Mouse (Mus musculus): ENCODE results near the gene Mgat3. TPM values are rescaled to one million over a fixed set of nuclear protein-coding genes. Genes with fewer than 3 reads are reported as not detected.

Mgat3 gene
- polyA plus RNA-seq (2015; fragmentation: Nextera tagmentation; extraction: Ambion mirVana) = 4.6 and 5.5 TPM in 2 replicates

- peak within 1 kb of the TSS; percentile 79 for H3K4me3 ChIP-seq (replicated peaks)
- H3K27me3 ChIP-seq = no peaks in the 10 kb centered on the region
- peak within 1 kb of the TSS; percentile 87 for H3K27ac ChIP-seq (replicated peaks)
- H3K9ac ChIP-seq = peak within 1 kb of the TSS; percentile 88
- H3K4me2 ChIP-seq (replicated peaks) = peak within 1 kb of the TSS; percentile 77
- H3K36me3 ChIP-seq = no peaks in the 10 kb centered on the region
- peak; percentile 69 for ATAC-seq (ENCODE audit: insufficient number of reproducible peaks, low FRiP score, low TSS enrichment, low read depth)
- H3K4me1 ChIP-seq = peaks cover 34% of the 10 kb centered on the region
- H3K9me3 ChIP-seq (replicated peaks) = no peaks in the 10 kb centered on the region
- WGBS = 8% methylated on average over 39 of the region's 85 CpGs
Observed at GRCm38 (mm10) chr15:80173001-80173771, at the start of gene Mgat3. Mgat3 (plus strand) TSS chr15:80173721.

GRCm38 (mm10) chr15:80124651-80125050, 48.9 kb upstream of the Mgat3 start:
- 79% methylated on average over 4 of the region's 4 CpGs for WGBS
- H3K27me3 ChIP-seq = no peaks in the 10 kb centered on the region
- H3K4me2 ChIP-seq (replicated peaks) = no peak overlapping the region
- H3K9ac ChIP-seq = no peak overlapping the region
- H3K36me3 ChIP-seq = no peaks in the 10 kb centered on the region
- H3K4me1 ChIP-seq = no peaks in the 10 kb centered on the region
- ATAC-seq (ENCODE audit: insufficient number of reproducible peaks, low FRiP score, low TSS enrichment, low read depth) = no peak
- no peaks in the 10 kb centered on the region for H3K9me3 ChIP-seq (replicated peaks)
- H3K4me3 ChIP-seq (replicated peaks) = no peak overlapping the region
- no peak overlapping the region for H3K27ac ChIP-seq (replicated peaks)

GRCm38 (mm10) chr15:80127191-80127590, 46.3 kb upstream of the Mgat3 start:
- H3K27me3 ChIP-seq = no peaks in the 10 kb centered on the region
- no peaks in the 10 kb centered on the region for H3K9me3 ChIP-seq (replicated peaks)
- 50% methylated on average over 1 of the region's 1 CpGs for WGBS
- ATAC-seq (ENCODE audit: insufficient number of reproducible peaks, low FRiP score, low TSS enrichment, low read depth) = no peak
- H3K36me3 ChIP-seq = no peaks in the 10 kb centered on the region
- H3K4me3 ChIP-seq (replicated peaks) = no peak overlapping the region
- H3K4me2 ChIP-seq (replicated peaks) = no peak overlapping the region
- H3K27ac ChIP-seq (replicated peaks) = no peak overlapping the region
- H3K9ac ChIP-seq = no peak overlapping the region
- H3K4me1 ChIP-seq = no peaks in the 10 kb centered on the region

- no peak overlapping the region for H3K4me2 ChIP-seq (replicated peaks)
- H3K4me3 ChIP-seq (replicated peaks) = no peak overlapping the region
- peaks cover 13% of the 10 kb centered on the region for H3K4me1 ChIP-seq
- WGBS = 90% methylated on average over 6 of the region's 6 CpGs
- H3K9me3 ChIP-seq (replicated peaks) = no peaks in the 10 kb centered on the region
- no peaks in the 10 kb centered on the region for H3K36me3 ChIP-seq
- H3K27ac ChIP-seq (replicated peaks) = no peak overlapping the region
- H3K9ac ChIP-seq = no peak overlapping the region
- no peak for ATAC-seq (ENCODE audit: insufficient number of reproducible peaks, low FRiP score, low TSS enrichment, low read depth)
- no peaks in the 10 kb centered on the region for H3K27me3 ChIP-seq
Observed at GRCm38 (mm10) chr15:80129982-80130381, 43.5 kb upstream of the Mgat3 start.

- no peaks in the 10 kb centered on the region for H3K27me3 ChIP-seq
- no peaks in the 10 kb centered on the region for H3K9me3 ChIP-seq (replicated peaks)
- no peak for ATAC-seq (ENCODE audit: insufficient number of reproducible peaks, low FRiP score, low TSS enrichment, low read depth)
- H3K4me3 ChIP-seq (replicated peaks) = no peak overlapping the region
- no peak overlapping the region for H3K4me2 ChIP-seq (replicated peaks)
- H3K27ac ChIP-seq (replicated peaks) = no peak overlapping the region
- no peak overlapping the region for H3K9ac ChIP-seq
- H3K36me3 ChIP-seq = no peaks in the 10 kb centered on the region
- 79% methylated on average over 5 of the region's 5 CpGs for WGBS
- peaks cover 19% of the 10 kb centered on the region for H3K4me1 ChIP-seq
Observed at GRCm38 (mm10) chr15:80130689-80131088, 42.8 kb upstream of the Mgat3 start.

GRCm38 (mm10) chr15:80131421-80131820, 42.1 kb upstream of the Mgat3 start:
- Histone ChIP-seq H3K36me3 (peaks cover 5% of the 10 kb centered on the region; the same call in 1 of the 2 replicates), H3K27ac (replicated peaks) (no peak overlapping the region), H3K4me1 (peaks cover 19% of the 10 kb centered on the region), H3K4me3 (replicated peaks) (no peak overlapping the region), H3K9me3 (replicated peaks) (no peaks in the 10 kb centered on the region), H3K9ac (no peak overlapping the region), H3K4me2 (replicated peaks) (no peak overlapping the region), H3K27me3 (no peaks in the 10 kb centered on the region)
- no peak for ATAC-seq (ENCODE audit: insufficient number of reproducible peaks, low FRiP score, low TSS enrichment, low read depth)
- 80% methylated on average over 6 of the region's 6 CpGs for WGBS

- peak overlapping the region; percentile 80 for H3K4me2 ChIP-seq (replicated peaks)
- no peaks in the 10 kb centered on the region for H3K9me3 ChIP-seq (replicated peaks)
- no peak for ATAC-seq (ENCODE audit: insufficient number of reproducible peaks, low FRiP score, low TSS enrichment, low read depth)
- no peak overlapping the region for H3K9ac ChIP-seq
- H3K27ac ChIP-seq (replicated peaks) = 0 out of 2 replicates have a peak overlapping the region, but pooled peaks have one; percentile 99
- H3K36me3 ChIP-seq = peaks cover 5% of the 10 kb centered on the region; the same call in 1 of the 2 replicates
- H3K4me3 ChIP-seq (replicated peaks) = peak overlapping the region; percentile 80
- no peaks in the 10 kb centered on the region for H3K27me3 ChIP-seq
- peaks cover 19% of the 10 kb centered on the region for H3K4me1 ChIP-seq
- 78% methylated on average over 9 of the region's 9 CpGs for WGBS
Observed at GRCm38 (mm10) chr15:80132452-80132851, 41.1 kb upstream of the Mgat3 start.

- peak within 1 kb of the TSS; percentile 70 for H3K9ac ChIP-seq
- H3K36me3 ChIP-seq = peaks cover 5% of the 10 kb centered on the region; the same call in 1 of the 2 replicates
- peaks cover 26% of the 10 kb centered on the region for H3K4me1 ChIP-seq
- peak within 1 kb of the TSS; percentile 99 for H3K27ac ChIP-seq (replicated peaks)
- peak; percentile 94 for ATAC-seq (ENCODE audit: insufficient number of reproducible peaks, low FRiP score, low TSS enrichment, low read depth)
- H3K27me3 ChIP-seq = no peaks in the 10 kb centered on the region
- H3K9me3 ChIP-seq (replicated peaks) = no peaks in the 10 kb centered on the region
- peak within 1 kb of the TSS; percentile 80 for H3K4me2 ChIP-seq (replicated peaks)
- peak within 1 kb of the TSS; percentile 80 for H3K4me3 ChIP-seq (replicated peaks)
- 2% methylated on average over 50 of the region's 59 CpGs for WGBS
Observed at GRCm38 (mm10) chr15:80132993-80133586, 40.4 kb upstream of the Mgat3 start, which contains the start of gene Tab1. Tab1 (plus strand) TSS chr15:80133127.

- no peak for ATAC-seq (ENCODE audit: insufficient number of reproducible peaks, low FRiP score, low TSS enrichment, low read depth)
- Histone ChIP-seq H3K4me3 (replicated peaks) (peak overlapping the region; percentile 80), H3K27ac (replicated peaks) (peak overlapping the region; percentile 99), H3K9ac (peak overlapping the region; percentile 70), H3K4me2 (replicated peaks) (peak overlapping the region; percentile 80), H3K27me3 (no peaks in the 10 kb centered on the region), H3K4me1 (peaks cover 33% of the 10 kb centered on the region), H3K9me3 (replicated peaks) (no peaks in the 10 kb centered on the region), H3K36me3 (peaks cover 5% of the 10 kb centered on the region; the same call in 1 of the 2 replicates)
- WGBS = 9% methylated on average over 14 of the region's 14 CpGs
Observed at GRCm38 (mm10) chr15:80133682-80134449, 39.7 kb upstream of the Mgat3 start.

- Histone ChIP-seq H3K4me3 (replicated peaks) (peak overlapping the region; percentile 80), H3K27me3 (no peaks in the 10 kb centered on the region), H3K9ac (no peak overlapping the region), H3K36me3 (peaks cover 5% of the 10 kb centered on the region; the same call in 1 of the 2 replicates), H3K4me2 (replicated peaks) (peak overlapping the region; percentile 80), H3K9me3 (replicated peaks) (no peaks in the 10 kb centered on the region), H3K27ac (replicated peaks) (peak overlapping the region; percentile 99), H3K4me1 (peaks cover 36% of the 10 kb centered on the region)
- WGBS = 65% methylated on average over 9 of the region's 9 CpGs
- no peak for ATAC-seq (ENCODE audit: insufficient number of reproducible peaks, low FRiP score, low TSS enrichment, low read depth)
Observed at GRCm38 (mm10) chr15:80134450-80134847, 39.1 kb upstream of the Mgat3 start.

GRCm38 (mm10) chr15:80135499-80135898, 38.0 kb upstream of the Mgat3 start:
- Histone ChIP-seq H3K9ac (no peak overlapping the region), H3K4me2 (replicated peaks) (no peak overlapping the region), H3K36me3 (peaks cover 12% of the 10 kb centered on the region; the same call in 1 of the 2 replicates), H3K27me3 (no peaks in the 10 kb centered on the region), H3K27ac (replicated peaks) (no peak overlapping the region), H3K4me1 (peaks cover 36% of the 10 kb centered on the region), H3K9me3 (replicated peaks) (no peaks in the 10 kb centered on the region), H3K4me3 (replicated peaks) (no peak overlapping the region)
- WGBS = 94% methylated on average over 2 of the region's 2 CpGs
- no peak for ATAC-seq (ENCODE audit: insufficient number of reproducible peaks, low FRiP score, low TSS enrichment, low read depth)
